Mouse (Mus musculus) ES-E14 (cell line): ENCODE measurements around the gene Gm525.

ENCODE experiments used
- MAFK ChIP-seq: IDR thresholded peaks from 2 replicates; pipeline ENCODE4 v1.6.1; 2014; ENCODE audit warnings: mild to moderate bottlenecking, low read depth, low read length, inconsistent platforms; ENCODE audit not compliant: insufficient read depth
- ZC3H11A ChIP-seq: IDR thresholded peaks from 2 replicates; pipeline ENCODE4 v1.6.1; 2012; ENCODE audit warnings: low read depth, mild to moderate bottlenecking, inconsistent platforms, low read length, borderline replicate concordance

GRCm38 (mm10) chr11:89051767-89052166 is 21.9 kb upstream of the Gm525 start:
- no peak for TF ChIP-seq ZC3H11A
- no peak for TF ChIP-seq MAFK
